8 mouse cellular contexts compared by ENCODE assay signal in the genomic region with DNA sequence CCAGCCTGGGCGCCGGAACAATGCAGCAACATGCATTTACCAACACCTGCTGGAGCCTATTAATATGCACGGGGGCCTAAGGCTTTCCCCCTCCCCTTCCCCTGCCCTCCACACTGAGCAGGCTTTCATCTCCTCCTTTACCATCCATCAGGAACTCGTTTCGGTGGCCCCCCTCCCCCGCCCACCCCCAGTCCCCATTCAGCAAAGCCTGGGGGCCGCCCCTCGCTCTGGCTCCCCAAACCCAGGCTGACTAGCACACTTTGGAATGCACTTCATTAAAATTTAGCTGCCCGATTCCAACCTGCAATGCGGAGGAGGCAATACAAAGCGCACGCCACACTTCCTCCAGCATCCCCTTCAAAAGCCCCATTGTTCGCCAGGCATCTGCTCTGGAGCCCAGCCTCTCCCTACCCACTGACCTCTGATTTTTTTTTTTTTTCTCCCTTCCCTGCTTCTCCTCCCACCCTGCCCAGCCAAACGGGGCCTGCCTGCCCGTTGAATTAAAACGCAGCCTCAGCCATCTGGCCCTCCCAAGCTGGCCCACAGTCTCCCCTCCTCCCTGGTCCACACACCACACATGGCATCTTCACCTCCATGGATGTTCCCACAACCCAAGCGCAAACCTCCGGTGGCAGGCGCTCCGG.
A peak's percentile ranks its signal among the peaks of the same experiment; 100 is the strongest.
DNase-seq lines count a peak whose midpoint lies in the region; ATAC-seq and TF ChIP-seq lines count a peak whose summit lies in the region.
"Had no signal": no experiment of that assay in that cellular context is flagged by ENCODE, and none has a peak within 500 bp of the region (broad histone marks: within the 10 kb centered on the region; RNA-seq: fewer than 3 reads in every experiment).

No protein-coding gene starts in this region.

- H3K36me3 ChIP-seq in forebrain, embryonic 12.5 days (replicated peaks) = peaks cover 3% of the 10 kb centered on the region; the same call in 1 of the 2 replicates
- 0 out of 2 replicates have a peak, but pooled peaks cover 3% of the 10 kb centered on the region for H3K36me3 ChIP-seq in midbrain, embryonic 10.5 days
- no peaks in the 10 kb centered on the region for H3K36me3 ChIP-seq in testis, adult 2 months (ENCODE audit: control insufficient read depth, insufficient read depth, low read length)

- DNase-seq in Muller cell, postnatal 12 days (ENCODE audit: inconsistent ontology term) = peak; percentile 97
- DNase-seq in layer of hippocampus, adult 11-12 months (ENCODE audit: low spot score) = peak; percentile 57
- DNase-seq in midbrain, embryonic 10.5 days (ENCODE audit: low spot score) = peak; percentile 90

- H3K9ac ChIP-seq in forebrain, embryonic 12.5 days = peak overlapping the region; percentile 72

- TF ChIP-seq CTCF in testis, adult 2 months (IDR thresholded peaks at IDR 0.05; ENCODE audit: control insufficient read depth, insufficient read depth, insufficient replicate concordance, low read depth, low read length) = no peak

- peak overlapping the region; percentile 44 for H3K4me3 ChIP-seq in forebrain, embryonic 12.5 days (replicated peaks)
- H3K4me3 ChIP-seq in midbrain, embryonic 10.5 days = peak overlapping the region; percentile 57
- peak overlapping the region; percentile 4 for H3K4me3 ChIP-seq in testis, adult 2 months (ENCODE audit: control insufficient read depth, low read depth, low read length)
- H3K4me3 ChIP-seq: erythroblast, embryonic 14.5 days had no signal

- TF ChIP-seq POLR2A in testis, adult 2 months (IDR thresholded peaks at IDR 0.05; ENCODE audit: control insufficient read depth, low read depth, low read length) = no peak

- peak; percentile 82 for ATAC-seq in cerebellum, adult (ENCODE audit: insufficient number of reproducible peaks, low FRiP score, low TSS enrichment)
- ATAC-seq in forebrain, embryonic 12.5 days (ENCODE audit: low FRiP score) = peak; percentile 92
- no peak for ATAC-seq in megakaryocyte, adult 5-6 weeks (ENCODE audit: poor library complexity, severe bottlenecking)

- H3K27me3 ChIP-seq in forebrain, embryonic 12.5 days = no peaks in the 10 kb centered on the region
- peaks cover 55% of the 10 kb centered on the region for H3K27me3 ChIP-seq in midbrain, embryonic 10.5 days (ENCODE audit: low read depth, poor library complexity, severe bottlenecking)
- no peaks in the 10 kb centered on the region for H3K27me3 ChIP-seq in testis, adult 2 months (ENCODE audit: control insufficient read depth, insufficient read depth, low read length)

- H3K4me1 ChIP-seq in forebrain, embryonic 12.5 days = peaks cover 50% of the 10 kb centered on the region
- H3K4me1 ChIP-seq in midbrain, embryonic 10.5 days = peaks cover 57% of the 10 kb centered on the region
- peaks cover 6% of the 10 kb centered on the region for H3K4me1 ChIP-seq in testis, adult 2 months (ENCODE audit: control insufficient read depth, insufficient read depth, low read length)

- H3K4me2 ChIP-seq in forebrain, embryonic 12.5 days = peak overlapping the region; percentile 75

- 0% methylated on average over 20 of the region's 20 CpGs for WGBS in forebrain, embryonic 12.5 days
- WGBS in midbrain, embryonic 10.5 days = 0% methylated on average over 20 of the region's 20 CpGs

- peak overlapping the region; percentile 100 for H3K27ac ChIP-seq in forebrain, embryonic 12.5 days
- H3K27ac ChIP-seq in midbrain, embryonic 10.5 days (replicated peaks) = peak overlapping the region; percentile 96
- H3K27ac ChIP-seq in testis, adult 2 months (ENCODE audit: control insufficient read depth, insufficient read depth, low read depth, low read length) = no peak overlapping the region

- no peaks in the 10 kb centered on the region for H3K9me3 ChIP-seq in forebrain, embryonic 12.5 days
- no peaks in the 10 kb centered on the region for H3K9me3 ChIP-seq in midbrain, embryonic 10.5 days (replicated peaks)

Comparison
In these comparisons a context has a peak if more than half of its experiments do, and no peak if none do; other contexts are left out.
1. H3K4me3 ChIP-seq: peak in every context shown above with its lines; median percentile 57 in midbrain, embryonic 10.5 days; 44 in forebrain, embryonic 12.5 days; 4 in testis, adult 2 months.